Mouse (Mus musculus) limb, embryonic 14.5 days (tissue): ENCODE results near the gene Cetn4. TPM values are rescaled to one million over a fixed set of nuclear protein-coding genes. Genes with fewer than 3 reads are reported as not detected.

Experiments
- ATAC-seq: fragments of 200-750 bp; cut with Nextera tagmentation; 2 replicates; pipeline ENCODE4 v1.8.0; 2017; ENCODE audit warnings: low read depth, moderate number of reproducible peaks, moderate TSS enrichment; ENCODE audit not compliant: low FRiP score
- DNase-seq: peaks from one replicate; pipeline ENCODE4 v3.0.0-alpha.2; 2015; ENCODE audit warnings: low spot score
- H3K27ac ChIP-seq: fragments of 300-500 bp; sonication (generic); replicated peaks from 2 replicates; pipeline ENCODE4 v1.5.1; 2014; ENCODE audit warnings: low read depth, mild to moderate bottlenecking, low read length, moderate library complexity, mixed read lengths
- H3K27me3 ChIP-seq: fragments of 300-500 bp; sonication (generic); 2 replicates; pipeline ENCODE4 v1.6.1; 2014; ENCODE audit warnings: low read length, mixed read lengths; ENCODE audit not compliant: control insufficient read depth, insufficient read depth
- H3K36me3 ChIP-seq: fragments of 300-500 bp; sonication (generic); 2 replicates; pipeline ENCODE4 v1.6.1; 2014; ENCODE audit warnings: mild to moderate bottlenecking, low read length, moderate library complexity, mixed read lengths; ENCODE audit not compliant: control insufficient read depth, insufficient read depth
- H3K4me1 ChIP-seq: fragments of 300-500 bp; sonication (generic); 2 replicates; pipeline ENCODE4 v1.6.1; 2014; ENCODE audit warnings: antibody characterized with exemption, low read length, mixed read lengths; ENCODE audit not compliant: control insufficient read depth, insufficient read depth
- H3K4me2 ChIP-seq: fragments of 300-500 bp; sonication (generic); replicated peaks from 2 replicates; pipeline ENCODE4 v1.6.1; 2014; ENCODE audit warnings: low read depth, mild to moderate bottlenecking, low read length, moderate library complexity; ENCODE audit not compliant: severe bottlenecking
- H3K4me3 ChIP-seq: fragments of 300-500 bp; sonication (generic); replicated peaks from 2 replicates; pipeline ENCODE4 v1.5.1; 2014; ENCODE audit warnings: low read length
- H3K9ac ChIP-seq: fragments of 300-500 bp; sonication (generic); 2 replicates; pipeline ENCODE4 v1.6.1; 2014; ENCODE audit warnings: mild to moderate bottlenecking, low read depth, low read length, moderate library complexity; ENCODE audit not compliant: severe bottlenecking
- H3K9me3 ChIP-seq: fragments of 300-500 bp; sonication (generic); 2 replicates; pipeline ENCODE4 v1.6.1; 2016; ENCODE audit warnings: low read length; ENCODE audit not compliant: control insufficient read depth
- POLR2A ChIP-seq: fragments of 200-500 bp; IDR thresholded peaks from 2 replicates; pipeline ENCODE4 v1.8.0; 2012; ENCODE audit warnings: inconsistent platforms, mild to moderate bottlenecking, moderate library complexity, borderline replicate concordance; ENCODE audit not compliant: insufficient read depth, insufficient read length; ENCODE audit errors: extremely low read depth
- WGBS: fragments of 180-500 bp; shearing (Covaris S2); extraction: QIAGEN DNeasy Blood & Tissue Kit; methylation state at CpG from one replicate; pipeline ENCODE4 v1.1.7; 2014; 5-methylcytosine and 5-hydroxymethylcytosine counted together
- polyA plus RNA-seq, 2 experiments: library from polyadenylated mRNA; depleted of rRNA in 1 of 2; stranded (reverse) in 1 of 2; unstranded in 1 of 2; fragments of >200 nt; fragmentation: Nextera tagmentation in 1 of 2; extraction: Ambion mirVana in 1 of 2; gene quantifications; 2 replicates each; pipeline versions ENCODE4 v1.2.1 to v1.2.3; 2012 to 2014

The Cetn4 gene
- polyA plus RNA-seq, 2 experiments = 2.6 to 3.4 TPM

GRCm38 (mm10) chr3:37280221-37280620 lies 32.3 kb downstream of the Cetn4 start:
- no peak for ATAC-seq
- H3K27ac ChIP-seq = no peak overlapping the region
- no peak overlapping the region for H3K4me2 ChIP-seq
- H3K9me3 ChIP-seq = no peaks in the 10 kb centered on the region
- 70% methylated on average over 1 of the region's 1 CpGs for WGBS
- DNase-seq = no peak
- no peaks in the 10 kb centered on the region for H3K27me3 ChIP-seq
- H3K4me3 ChIP-seq = no peak overlapping the region
- H3K36me3 ChIP-seq = no peaks in the 10 kb centered on the region
- no peaks in the 10 kb centered on the region for H3K4me1 ChIP-seq
- no peak for TF ChIP-seq POLR2A
- no peak overlapping the region for H3K9ac ChIP-seq

- ATAC-seq (no peak), DNase-seq (no peak)
- Histone ChIP-seq H3K4me3 (no peak overlapping the region), H3K4me1 (no peaks in the 10 kb centered on the region), H3K27me3 (no peaks in the 10 kb centered on the region), H3K4me2 (no peak overlapping the region), H3K9me3 (no peaks in the 10 kb centered on the region), H3K9ac (no peak overlapping the region), H3K27ac (no peak overlapping the region), H3K36me3 (no peaks in the 10 kb centered on the region)
- TF ChIP-seq POLR2A = no peak
- 76% methylated on average over 6 of the region's 6 CpGs for WGBS
These were observed 37.8 kb downstream of the Cetn4 start for GRCm38 (mm10) chr3:37274661-37275060.

DNA sequence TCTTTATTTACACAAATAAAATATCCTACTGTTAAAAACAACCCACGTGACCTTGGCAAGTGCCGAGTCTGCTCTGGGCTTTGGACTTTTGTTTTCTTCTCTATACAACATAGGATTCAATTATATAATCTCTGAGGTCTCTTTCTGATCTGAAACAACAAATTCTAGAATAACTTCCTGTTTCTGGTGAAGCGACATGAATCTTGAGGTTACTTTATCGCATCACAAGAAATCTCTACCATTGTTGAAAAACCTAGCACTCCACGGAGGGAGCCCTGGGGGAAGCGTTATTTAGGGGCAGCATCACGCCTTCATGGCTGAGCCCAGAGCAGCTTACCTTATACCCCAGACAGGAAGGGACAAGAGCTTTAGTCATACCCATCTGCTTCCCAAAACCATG lies 39.4 kb downstream of the Cetn4 start:
- no peak for TF ChIP-seq POLR2A
- H3K9ac ChIP-seq = no peak overlapping the region
- no peak overlapping the region for H3K27ac ChIP-seq
- H3K36me3 ChIP-seq = no peaks in the 10 kb centered on the region
- no peaks in the 10 kb centered on the region for H3K4me1 ChIP-seq
- no peak overlapping the region for H3K4me3 ChIP-seq
- DNase-seq (no peak), ATAC-seq (no peak)
- no peak overlapping the region for H3K4me2 ChIP-seq
- H3K9me3 ChIP-seq = no peaks in the 10 kb centered on the region
- 82% methylated on average over 7 of the region's 7 CpGs for WGBS
- H3K27me3 ChIP-seq = no peaks in the 10 kb centered on the region

GRCm38 (mm10) chr3:37271209-37271608 lies 41.3 kb downstream of the Cetn4 start:
- no peak for TF ChIP-seq POLR2A

DNA sequence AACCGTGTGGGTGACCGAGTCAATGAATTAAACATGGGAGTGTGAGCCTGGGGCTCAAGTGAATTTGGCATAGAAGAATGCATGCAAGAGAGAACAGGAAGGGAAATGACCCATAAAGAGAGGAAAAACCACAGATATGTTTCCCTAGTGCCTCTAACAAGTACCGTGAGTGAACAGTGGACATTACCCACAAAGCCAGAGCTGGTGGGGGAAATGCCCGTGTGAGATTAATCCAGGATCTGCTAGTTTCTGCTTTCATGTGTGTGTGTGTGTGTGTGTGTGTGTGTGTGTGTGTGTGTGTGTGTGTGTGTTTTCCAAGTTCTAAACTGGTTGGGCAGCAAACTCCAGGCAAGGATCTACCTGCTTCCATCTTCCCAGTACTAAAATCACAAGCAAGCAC lies 42.6 kb downstream of the Cetn4 start:
- no peak for TF ChIP-seq POLR2A
- ATAC-seq = no peak
- DNase-seq = no peak
- H3K4me1 ChIP-seq = no peaks in the 10 kb centered on the region
- no peak overlapping the region for H3K4me3 ChIP-seq
- no peaks in the 10 kb centered on the region for H3K36me3 ChIP-seq
- 80% methylated on average over 4 of the region's 4 CpGs for WGBS
- no peaks in the 10 kb centered on the region for H3K9me3 ChIP-seq
- H3K9ac ChIP-seq = no peak overlapping the region
- no peaks in the 10 kb centered on the region for H3K27me3 ChIP-seq
- H3K27ac ChIP-seq = no peak overlapping the region
- H3K4me2 ChIP-seq = no peak overlapping the region

More at GRCm38 (mm10) chr3:37271209-37271608, 41.3 kb downstream of the Cetn4 start:
- Histone ChIP-seq H3K27ac (no peak overlapping the region), H3K9me3 (no peaks in the 10 kb centered on the region), H3K4me1 (no peaks in the 10 kb centered on the region), H3K9ac (no peak overlapping the region), H3K27me3 (no peaks in the 10 kb centered on the region), H3K4me3 (no peak overlapping the region), H3K36me3 (no peaks in the 10 kb centered on the region), H3K4me2 (no peak overlapping the region)
- WGBS = 5% methylated on average over 1 of the region's 1 CpGs
- ATAC-seq = no peak
- peak; percentile 36 for DNase-seq

DNA sequence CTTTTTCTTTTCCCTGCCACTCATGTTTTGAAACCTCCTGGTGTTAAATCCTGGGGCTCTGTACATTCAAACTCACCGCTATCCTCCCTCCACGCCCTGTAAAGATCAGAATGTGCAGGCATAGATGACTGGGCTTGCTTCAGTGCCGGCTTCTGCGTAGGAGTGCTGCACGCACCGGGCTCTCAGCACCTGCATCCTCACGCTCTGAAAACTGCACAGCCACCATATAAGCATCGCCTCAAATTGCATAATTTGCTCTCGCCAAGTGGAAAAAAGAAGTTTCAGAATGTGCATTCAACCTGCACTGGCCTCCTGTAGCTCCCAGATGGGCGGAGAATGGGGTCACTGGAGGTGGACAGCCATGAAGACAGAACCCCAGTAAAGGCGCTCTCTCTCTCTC lies 44.2 kb downstream of the Cetn4 start:
- Histone ChIP-seq H3K4me3 (no peak overlapping the region), H3K27ac (no peak overlapping the region), H3K4me2 (no peak overlapping the region), H3K9ac (no peak overlapping the region), H3K9me3 (no peaks in the 10 kb centered on the region), H3K36me3 (no peaks in the 10 kb centered on the region), H3K4me1 (no peaks in the 10 kb centered on the region), H3K27me3 (no peaks in the 10 kb centered on the region)
- ATAC-seq (no peak), DNase-seq (no peak)
- no peak for TF ChIP-seq POLR2A
- 82% methylated on average over 11 of the region's 11 CpGs for WGBS
